Mouse (Mus musculus): ENCODE results near the gene Ndufaf1. TPM values are rescaled to one million over a fixed set of nuclear protein-coding genes. Genes with fewer than 3 reads are reported as not detected.

The Ndufaf1 gene
- polyA plus RNA-seq, 1 experiment from 2014 or later: 35.0 TPM

Other genes starting within 250 kb of the Ndufaf1 start
- 6.1 and 6.5 TPM in 2 replicates for gene Ino80, start 185.1 kb downstream of the Ndufaf1 start, polyA plus RNA-seq (2014; fragmentation: Nextera tagmentation; extraction: Ambion mirVana)
- 0.24 and 0.50 TPM in 2 replicates for gene Exd1, start 115.2 kb downstream of the Ndufaf1 start, polyA plus RNA-seq (2014; fragmentation: Nextera tagmentation; extraction: Ambion mirVana)
- 42.8 and 57.4 TPM in 2 replicates for gene Chp1, start 115.1 kb downstream of the Ndufaf1 start, polyA plus RNA-seq (2014; fragmentation: Nextera tagmentation; extraction: Ambion mirVana)
- gene Nusap1, start 44.5 kb downstream of the Ndufaf1 start, polyA plus RNA-seq (2014; fragmentation: Nextera tagmentation; extraction: Ambion mirVana): 11.0 and 19.4 TPM in 2 replicates
- 4.2 and 6.2 TPM in 2 replicates for gene Oip5, start 44.4 kb downstream of the Ndufaf1 start, polyA plus RNA-seq (2014; fragmentation: Nextera tagmentation; extraction: Ambion mirVana)
- gene Rtf1, start 12.2 kb upstream of the Ndufaf1 start, polyA plus RNA-seq (2014; fragmentation: Nextera tagmentation; extraction: Ambion mirVana): 46.2 and 59.4 TPM in 2 replicates
- gene Itpka, start 79.5 kb upstream of the Ndufaf1 start, polyA plus RNA-seq (2014; fragmentation: Nextera tagmentation; extraction: Ambion mirVana): 0.12 and 0.18 TPM in 2 replicates
- 1.5 and 3.0 TPM in 2 replicates for gene Ltk, start 97.6 kb upstream of the Ndufaf1 start, polyA plus RNA-seq (2014; fragmentation: Nextera tagmentation; extraction: Ambion mirVana)
- gene Rpap1, start 124.7 kb upstream of the Ndufaf1 start, polyA plus RNA-seq (2014; fragmentation: Nextera tagmentation; extraction: Ambion mirVana): 12.5 and 21.3 TPM in 2 replicates
- gene Tyro3, start 134.9 kb upstream of the Ndufaf1 start, polyA plus RNA-seq (2014; fragmentation: Nextera tagmentation; extraction: Ambion mirVana): 20.0 and 20.2 TPM in 2 replicates
- gene Mga, start 234.4 kb upstream of the Ndufaf1 start, polyA plus RNA-seq (2014; fragmentation: Nextera tagmentation; extraction: Ambion mirVana): 35.8 and 42.8 TPM in 2 replicates

Measured in midbrain, embryonic 14.5 days (tissue).